Mouse (Mus musculus) cerebellum, postnatal 25 days (tissue): ENCODE measurements around the gene 9830107B12Rik.
A peak's percentile ranks its signal among the peaks of the same experiment; 100 is the strongest.
"Not testable (repeated sequence)": the region's sequence is repeated elsewhere in the genome, so short reads cannot be mapped to it uniquely, and the experiment has no call there.

Experiments used
- DNase-seq, 2 experiments: peaks; one replicate each; pipeline ENCODE4 v3.0.0; 2021; ENCODE audit warnings: mixed read lengths in 2 of 2

Gene 9830107B12Rik

DNA sequence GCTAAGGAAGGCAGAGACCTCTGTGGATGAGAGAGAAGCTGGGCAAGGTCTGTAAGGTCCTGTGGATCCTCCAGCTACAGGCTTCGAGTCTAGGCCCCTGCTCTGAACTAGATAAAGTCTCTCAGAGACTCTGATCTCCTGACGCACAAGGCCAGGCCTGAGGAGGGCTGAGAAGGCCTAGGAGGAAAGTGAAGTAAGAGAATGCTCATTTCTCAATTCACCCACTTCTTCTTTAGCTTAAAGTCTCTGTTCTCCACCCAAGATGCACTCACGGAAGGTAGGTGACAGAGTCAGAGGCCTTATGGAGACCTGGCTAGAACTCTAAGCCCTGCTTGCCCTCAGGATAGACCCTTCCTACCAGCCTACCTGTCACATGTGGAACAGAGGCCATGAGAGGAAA, at the start of gene 9830107B12Rik:
Gene 9830107B12Rik, minus strand, starts transcription at position 149 of the 400 bp plus-strand sequence.
- no peak for DNase-seq

DNA sequence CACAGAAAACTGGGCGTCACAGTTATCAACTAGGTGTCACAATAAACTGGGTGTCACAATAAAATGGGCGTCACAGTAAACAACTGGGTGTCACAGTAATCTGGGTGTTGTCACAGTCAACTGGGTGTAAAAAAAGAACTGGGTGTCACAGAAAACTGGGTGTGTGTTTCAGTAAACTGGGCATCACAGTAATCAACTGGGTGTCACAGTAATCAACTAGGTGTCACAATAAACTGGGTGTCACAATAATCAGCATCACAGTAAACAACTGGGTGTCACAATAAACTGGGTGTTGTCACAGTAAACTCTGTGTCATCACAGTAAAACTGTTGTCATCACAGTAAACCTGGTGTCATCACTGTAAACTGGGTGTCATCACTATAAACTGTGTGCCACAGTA, 46.3 kb upstream of the 9830107B12Rik start:
- no peak for DNase-seq

DNA sequence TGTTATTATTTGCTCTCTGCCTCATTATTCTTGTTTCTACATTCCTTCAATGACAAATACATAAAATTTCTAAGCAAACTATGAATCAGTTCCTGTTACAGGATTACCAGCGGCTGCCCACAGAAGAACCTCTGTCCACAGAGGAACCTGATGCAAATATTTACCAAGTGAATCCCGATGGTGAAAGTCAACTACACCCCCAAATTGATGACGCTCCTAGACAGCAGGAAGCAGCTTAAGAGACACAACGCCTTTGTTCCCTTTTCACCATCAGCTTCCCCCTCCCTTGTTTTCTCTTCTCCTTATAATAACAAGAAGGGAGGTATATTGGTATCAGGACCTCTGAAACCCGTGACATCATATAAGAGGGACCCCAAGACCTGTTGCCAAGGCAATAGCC, 39.2 kb upstream of the 9830107B12Rik start:
- DNase-seq, result no peak

DNA sequence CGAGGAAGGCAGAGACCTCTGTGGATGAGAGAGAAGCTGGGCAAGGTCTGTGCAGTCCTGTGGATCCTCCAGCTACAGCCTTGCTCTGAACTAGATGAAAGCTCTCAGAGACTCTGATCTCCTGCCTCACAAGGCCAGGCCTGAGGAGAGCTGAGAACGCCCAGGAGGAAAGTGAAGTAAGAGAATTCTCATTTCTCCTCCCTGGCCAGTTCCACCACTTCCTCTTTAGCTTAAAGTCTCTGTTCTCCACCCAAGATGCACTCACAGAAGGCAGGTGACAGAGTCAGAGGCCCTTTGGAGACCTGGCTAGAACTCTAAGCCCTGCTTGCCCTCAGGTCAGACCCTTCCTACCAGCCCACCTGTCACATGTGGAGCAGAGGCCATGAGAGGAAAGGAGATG, 21.0 kb upstream of the 9830107B12Rik start, which contains the start of gene A530064D06Rik:
Gene A530064D06Rik, minus strand, starts transcription at position 173 of the 400 bp plus-strand sequence.
- not testable (repeated sequence) for DNase-seq

DNA sequence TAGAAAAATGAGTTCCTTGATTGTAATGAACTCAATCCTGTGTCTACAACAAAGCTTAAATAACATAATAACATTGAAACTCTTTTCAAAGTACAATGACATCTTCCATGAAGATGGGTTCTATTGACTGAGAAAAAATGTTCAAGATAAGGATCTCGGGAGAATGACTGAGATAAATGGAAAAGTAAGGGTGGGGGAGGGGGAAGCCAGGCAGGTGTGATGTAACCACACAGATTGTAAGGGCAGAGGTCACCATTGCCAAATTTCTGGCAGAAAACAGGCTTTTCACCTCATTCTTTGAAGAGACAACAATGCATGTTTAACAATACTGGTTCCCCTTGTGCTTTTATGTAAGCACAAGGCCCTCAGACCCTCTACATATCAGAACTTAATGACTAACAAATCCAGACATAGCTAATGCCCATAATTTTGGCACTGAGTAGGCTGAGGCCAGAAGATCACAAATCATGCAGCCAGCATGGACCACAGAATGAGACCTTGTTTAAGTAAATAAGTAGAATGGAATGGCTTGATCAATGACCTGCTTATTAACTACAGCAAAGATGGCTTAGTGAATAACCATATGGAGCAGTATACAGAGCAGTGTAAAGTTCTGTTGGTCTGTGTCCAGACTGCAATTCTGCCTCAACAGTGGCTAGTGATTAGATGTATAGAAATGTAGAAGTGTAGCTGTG, 11.5 kb upstream of the 9830107B12Rik start:
- DNase-seq, result no peak

DNA sequence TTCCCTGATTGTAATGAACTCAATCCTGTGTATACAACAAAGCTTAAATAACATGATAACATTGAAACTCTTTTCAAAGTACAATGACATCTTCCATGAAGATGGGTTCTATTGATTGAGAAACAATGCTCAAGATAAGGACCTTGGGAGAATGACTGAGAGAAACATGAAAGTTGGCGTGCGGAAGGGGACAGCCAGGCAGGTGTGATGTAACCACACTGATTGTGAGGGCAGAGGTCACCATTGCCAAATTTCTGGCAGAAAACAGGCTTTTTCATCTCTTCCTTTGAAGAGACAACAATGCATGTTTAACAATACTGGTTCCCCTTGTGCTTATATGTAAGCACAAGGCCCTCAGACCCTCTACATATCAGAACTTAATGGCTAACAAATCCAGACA, 13.3 kb downstream of the 9830107B12Rik start:
- DNase-seq, result no peak

DNA sequence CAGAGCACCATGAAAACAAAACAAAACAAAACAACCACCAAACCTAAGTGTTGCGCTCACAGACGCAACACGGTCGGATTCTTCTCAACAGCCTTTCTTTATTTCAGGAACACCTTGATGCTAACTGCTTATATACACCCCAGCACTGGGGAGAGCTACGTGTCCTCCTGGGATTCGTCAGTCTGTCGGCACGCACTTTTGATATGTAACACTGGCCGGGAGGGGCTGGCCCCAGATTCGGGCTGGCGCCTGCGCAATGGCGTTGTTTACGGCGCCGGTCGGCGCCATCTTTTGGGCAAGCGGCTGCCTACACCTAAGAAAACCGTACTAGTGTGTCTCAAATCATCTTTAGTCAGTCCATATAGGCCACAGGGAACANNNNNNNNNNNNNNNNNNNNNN, 25.6 kb downstream of the 9830107B12Rik start:
- no peak for DNase-seq

DNA sequence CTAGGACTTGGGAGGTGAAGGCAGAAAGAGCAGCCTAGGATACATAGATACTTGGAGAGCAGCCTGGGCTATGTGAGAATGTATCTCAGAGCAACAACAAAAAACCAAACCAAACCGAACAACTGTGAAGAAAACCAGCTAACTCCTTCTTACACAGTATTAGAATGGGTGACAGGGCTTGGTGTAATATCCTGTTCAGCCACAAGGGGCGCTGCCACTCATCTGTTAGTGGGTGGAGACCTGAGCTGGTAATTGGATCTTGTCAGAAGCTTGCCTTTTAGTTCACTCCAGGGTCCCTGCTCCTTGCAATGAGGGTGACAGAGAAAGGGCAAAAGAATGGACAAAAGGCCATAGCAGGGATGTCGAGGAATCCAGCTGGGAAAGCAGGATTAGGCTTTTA, 26.4 kb downstream of the 9830107B12Rik start:
- DNase-seq, result peak; percentile 72 to 83

DNA sequence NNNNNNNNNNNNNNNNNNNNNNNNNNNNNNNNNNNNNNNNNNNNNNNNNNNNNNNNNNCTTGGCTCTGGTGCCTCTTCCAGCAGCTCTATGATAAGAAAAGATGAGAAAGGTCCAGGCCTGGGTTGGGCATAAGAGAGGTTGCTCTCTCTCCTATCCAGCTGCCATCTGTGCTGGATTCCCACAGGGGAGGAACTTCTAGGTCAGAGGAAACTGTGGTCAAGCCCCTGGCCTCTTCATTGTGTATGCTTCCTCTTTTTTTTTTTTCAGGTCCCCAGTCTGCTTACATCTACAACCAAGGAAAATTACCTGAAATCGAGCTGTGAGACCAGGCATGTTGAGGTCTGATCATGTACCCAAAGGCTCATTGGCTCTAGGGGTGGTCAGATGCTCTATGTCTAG, 27.5 kb downstream of the 9830107B12Rik start:
- DNase-seq, result no peak

DNA sequence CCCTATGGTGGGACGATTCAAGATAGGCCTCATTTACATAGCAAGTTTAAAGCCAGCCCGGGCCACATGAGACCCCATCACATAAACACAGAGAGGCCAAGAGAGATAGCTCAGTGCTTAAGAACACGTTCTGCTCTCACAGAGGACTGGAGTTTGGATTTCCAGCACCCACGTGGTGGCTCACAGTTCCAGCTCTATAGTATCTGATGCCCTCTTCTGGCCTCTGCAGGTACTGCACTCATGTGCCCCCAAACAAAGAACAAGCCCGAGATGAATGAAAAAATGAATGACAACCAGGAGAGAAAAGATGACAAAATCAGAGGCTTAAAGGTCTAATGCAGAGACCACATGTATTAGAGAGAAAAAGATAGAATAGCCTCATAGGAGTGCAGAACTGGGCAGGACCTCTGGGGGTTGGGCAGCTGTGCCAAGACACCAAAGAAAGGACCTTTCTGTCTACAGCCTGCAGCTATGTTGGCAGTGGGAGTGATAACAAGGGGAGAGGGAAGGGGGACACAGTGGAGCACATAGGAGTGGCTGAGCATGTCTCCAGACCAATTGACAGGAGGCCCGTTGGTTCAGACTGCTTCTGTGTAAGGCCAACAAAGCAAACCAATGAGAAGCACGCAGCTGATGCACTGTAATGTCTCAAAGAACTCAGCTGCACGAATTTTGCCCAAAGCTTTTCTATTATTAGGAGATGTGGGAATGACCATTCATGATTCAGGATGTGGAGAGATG, 35.4 kb downstream of the 9830107B12Rik start:
- DNase-seq, result peak; percentile 13 to 41

DNA sequence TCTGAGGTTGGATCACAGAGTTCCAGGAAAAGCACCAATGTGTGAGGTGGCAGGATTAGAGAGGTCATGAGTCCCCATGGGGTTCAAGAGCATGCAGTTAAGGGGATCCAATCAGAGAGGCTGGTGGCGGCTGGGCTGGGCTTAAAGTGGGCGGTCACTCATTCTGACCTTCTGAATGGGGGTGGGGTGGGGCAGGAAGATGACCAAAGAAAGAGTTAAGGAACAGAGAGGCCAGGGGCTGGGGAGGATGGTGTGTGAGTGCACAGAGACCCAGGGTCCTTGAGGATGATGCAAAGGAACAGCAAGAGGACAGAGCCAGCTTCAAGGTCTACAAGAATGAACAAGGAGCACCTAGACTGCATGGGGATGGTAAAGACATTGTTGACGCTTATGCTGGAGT, 37.5 kb downstream of the 9830107B12Rik start:
- no peak for DNase-seq

DNA sequence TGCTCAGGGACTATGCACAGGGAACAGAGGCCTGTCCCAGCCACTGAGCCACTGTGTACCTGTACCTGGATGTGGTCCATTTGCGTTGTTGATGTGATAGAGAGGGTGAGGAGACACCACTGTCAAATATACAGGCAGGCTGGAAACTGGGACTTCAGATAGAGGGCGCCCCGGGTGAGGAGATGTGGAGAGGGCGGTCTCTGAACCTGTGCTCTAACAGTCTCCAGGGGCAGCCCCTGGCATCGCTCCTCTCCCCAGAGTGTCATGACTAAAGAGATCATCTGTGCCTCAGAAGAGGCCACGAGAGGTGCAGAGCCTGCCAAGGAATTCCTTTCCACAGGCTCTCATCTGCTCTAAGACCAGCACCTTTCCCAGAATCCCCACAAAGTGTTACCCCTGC, 38.2 kb downstream of the 9830107B12Rik start:
- no peak for DNase-seq

DNA sequence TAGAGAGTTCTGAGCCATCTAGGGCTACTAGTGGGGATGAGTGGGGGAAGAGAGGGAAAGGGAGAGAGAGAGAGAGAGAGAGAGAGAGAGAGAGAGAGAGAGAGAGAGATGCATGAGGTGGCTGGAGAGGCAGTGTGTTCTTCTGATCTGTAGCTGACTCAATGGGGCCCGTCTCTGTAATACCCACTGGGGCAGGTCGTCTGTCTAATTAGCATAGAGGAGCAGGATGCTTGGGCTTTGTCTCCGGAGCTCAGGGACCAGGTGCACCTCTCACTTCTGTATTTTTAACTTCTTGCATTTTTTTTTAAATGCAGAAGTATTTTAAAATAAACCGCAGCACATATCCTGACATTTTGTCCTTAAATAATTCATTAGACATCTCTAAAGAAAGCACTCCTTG, 38.7 kb downstream of the 9830107B12Rik start:
- no peak for DNase-seq

DNA sequence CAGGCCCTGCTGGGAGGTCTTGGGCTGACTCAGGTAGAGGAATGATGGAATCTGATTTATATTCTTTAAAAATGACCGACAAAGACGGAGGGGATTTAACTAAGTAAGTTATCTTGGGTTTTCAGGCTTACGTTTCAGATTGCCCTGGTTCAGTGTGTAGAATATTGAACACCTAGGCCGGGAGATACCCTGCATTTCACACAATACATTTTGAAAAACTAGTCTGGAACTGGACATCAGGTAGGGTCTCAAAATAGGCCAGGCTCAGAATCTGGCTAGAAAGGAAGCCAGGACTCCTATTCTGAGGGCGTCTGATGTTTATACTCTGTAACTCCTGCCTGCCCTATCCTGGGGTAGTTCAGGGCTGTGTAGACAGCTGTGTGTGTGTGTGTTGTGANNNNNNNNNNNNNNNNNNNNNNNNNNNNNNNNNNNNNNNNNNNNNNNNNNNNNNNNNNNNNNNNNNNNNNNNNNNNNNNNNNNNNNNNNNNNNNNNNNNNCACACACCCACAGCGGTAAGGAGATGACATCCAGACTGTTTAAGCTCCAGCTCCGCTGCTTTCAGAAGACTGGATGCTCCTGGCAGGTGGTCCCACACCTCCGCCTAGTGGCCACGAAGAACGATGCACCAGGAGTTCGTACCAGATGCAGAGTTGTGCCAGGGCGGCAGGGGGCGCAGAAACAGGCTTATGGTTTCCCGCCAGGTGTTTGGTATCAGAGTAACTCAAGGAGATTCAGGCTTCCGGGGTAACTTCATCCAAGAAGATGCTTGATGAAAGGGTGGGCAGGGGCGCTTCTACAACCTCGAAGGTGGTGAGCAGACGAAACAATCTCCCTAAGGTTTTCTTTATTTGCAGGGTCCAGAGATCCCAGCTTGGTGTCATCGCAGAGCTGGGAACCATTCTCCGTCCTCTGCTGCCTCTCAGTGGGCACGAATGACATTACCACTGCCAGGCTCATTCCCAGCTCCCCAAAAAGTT, 45.3 kb downstream of the 9830107B12Rik start:
- peak; percentile 81 to 87 for DNase-seq

DNA sequence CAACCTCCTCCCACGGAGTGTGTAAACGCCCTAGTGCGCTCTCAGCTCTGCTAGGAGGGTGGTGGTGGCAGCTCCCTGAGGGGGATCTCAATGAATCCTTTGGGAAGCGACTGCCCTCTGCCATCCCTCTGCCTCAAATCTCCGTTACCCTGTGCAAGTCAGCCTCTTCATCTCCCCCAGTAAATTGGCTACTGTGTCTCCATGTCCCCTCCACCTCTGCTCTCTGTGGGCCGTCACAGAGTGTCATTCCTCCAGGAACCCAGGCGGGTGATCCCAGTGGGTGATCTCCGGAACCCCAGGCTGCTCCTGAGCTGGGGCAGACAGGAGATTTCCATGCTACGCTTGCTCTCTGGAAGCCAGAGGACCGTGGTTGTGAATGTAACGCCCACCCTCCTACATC, 46.8 kb downstream of the 9830107B12Rik start:
- DNase-seq, result no peak

DNA sequence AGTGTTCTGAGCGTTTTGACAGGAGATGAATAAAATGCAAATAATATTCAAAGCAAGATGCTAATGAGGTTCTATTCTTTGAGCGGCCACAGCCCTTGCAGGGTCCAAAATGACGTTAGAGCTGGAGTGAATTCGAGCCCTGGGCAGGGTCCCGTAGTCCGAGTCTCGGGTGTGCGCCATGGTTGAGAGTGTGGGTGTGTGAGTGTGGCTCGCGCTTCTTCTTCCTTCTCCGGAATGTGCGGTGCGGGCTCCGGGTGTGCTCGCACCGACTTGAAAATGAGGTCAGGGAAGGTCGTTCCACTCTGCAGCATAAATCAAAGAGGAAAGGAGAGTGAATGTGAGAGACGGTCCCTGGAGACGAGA, 47.6 kb downstream of the 9830107B12Rik start:
- peak in 1 of 2 experiments; percentile 17 for DNase-seq

DNA sequence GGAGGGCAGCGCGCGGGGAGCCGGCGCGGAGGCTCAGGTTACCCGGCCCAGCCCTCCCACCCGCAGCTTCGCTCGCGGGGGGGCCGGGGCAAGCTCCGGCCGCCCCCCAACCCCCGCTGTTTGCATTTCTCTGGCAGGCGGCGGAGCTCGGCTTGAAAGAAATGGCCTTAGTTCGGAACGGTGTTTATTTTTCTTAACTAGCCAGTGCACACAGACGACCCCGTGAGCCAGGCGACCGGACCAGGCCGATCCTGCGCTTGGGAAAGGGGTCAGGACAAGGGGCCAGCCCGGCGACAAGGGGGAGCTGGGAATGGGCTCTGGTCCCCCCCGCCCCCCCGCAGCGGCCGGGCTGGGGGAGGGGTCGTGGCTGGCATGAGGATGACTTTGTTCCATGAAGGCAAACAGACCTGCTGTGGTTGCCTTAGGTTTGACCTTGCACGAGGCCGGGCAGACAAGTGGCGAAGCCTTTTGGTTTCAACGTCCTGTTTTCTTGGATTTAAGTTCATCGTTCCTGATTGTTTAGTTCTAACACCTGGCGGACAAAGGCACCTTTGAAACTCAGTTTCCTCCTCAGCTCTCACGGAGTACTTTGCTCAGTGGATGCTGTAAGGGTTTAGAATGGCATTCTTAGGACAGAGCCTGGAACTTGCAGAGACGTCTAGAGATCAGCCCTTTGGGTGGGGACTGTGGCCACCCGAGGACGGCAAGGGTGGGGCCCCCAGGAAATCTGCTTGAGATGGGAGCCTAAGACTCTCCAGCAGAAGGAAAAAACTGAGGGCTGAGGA, 48.1 kb downstream of the 9830107B12Rik start:
- DNase-seq, result peak in 1 of 2 experiments; percentile 9

DNA sequence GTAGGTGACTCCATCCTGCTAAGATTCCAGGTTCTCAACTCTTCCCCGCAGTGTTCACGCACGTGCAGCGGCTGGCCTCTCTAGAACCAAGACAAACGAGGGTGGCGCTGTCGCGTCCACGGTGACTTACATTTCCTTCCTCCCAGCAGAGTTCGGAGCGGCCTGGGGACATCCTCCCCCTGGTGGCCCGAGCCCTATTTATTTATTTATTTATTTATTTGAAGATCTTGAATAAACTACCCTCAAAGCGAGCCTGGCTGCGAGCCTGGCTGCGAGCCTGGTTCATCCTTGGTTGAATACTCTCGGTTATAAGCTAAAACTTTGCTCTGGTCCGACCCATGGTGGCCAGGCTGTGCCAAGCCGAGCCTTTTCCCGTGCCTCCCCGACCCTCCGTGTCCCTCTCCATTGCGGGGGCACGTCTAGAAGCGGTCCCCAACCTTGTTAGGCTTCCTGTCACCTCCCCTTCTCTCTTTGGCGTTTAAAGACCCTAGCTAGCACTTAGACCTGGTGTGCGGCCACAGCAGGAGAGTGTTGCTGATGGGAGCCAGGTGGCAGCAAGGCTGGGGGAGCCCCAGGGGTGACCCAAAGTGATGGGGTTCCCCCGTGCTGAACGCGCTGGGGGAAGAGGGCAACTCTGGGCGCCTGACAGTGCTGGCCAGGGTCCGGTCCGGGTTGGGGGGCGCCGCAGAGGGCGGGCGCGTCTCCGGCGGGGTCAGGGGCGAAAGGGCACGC, 48.9 kb downstream of the 9830107B12Rik start:
- peak; percentile 33 to 65 for DNase-seq

DNA sequence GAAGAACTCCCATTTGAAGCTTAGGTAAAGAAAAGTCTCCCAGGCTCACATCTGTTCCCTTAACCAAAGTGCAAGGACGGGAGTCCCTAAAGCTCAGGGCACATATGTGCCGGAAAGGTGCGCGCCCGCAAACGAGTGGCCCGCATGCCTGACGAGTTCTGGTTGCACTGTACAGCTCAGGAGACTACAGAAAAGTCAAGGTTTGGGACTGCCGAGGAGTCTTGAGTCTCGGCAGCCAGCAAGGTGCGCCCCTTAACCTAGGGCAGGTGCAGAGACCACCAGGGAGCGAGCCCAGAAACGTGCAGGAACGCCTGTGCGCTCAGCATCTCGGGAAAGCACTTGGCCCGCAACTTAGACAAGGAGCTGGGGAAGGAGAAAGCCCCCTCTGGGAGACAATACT, 49.7 kb downstream of the 9830107B12Rik start:
- peak in 1 of 2 experiments; percentile 7 for DNase-seq

DNA sequence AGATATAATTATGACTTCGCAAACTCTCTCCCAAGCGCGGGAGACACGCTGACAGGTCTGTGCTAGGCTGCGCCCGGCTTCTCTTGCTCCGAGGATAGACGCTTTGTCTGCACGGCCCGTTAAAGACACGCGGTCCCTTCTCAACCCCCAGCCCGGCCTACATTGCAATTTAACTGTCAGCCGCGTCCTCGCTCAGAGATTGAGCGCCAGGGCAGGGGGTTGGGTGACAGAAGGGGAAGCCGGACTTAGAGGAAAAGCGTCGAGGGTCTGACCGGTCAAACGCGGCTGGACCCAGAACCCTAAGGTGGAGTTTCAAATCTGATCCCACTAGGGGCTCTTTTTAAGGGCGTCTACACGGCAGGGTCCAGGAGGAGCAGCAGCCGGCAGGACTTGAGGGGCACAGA, 50.3 kb downstream of the 9830107B12Rik start:
- DNase-seq, result peak in 1 of 2 experiments; percentile 6
